Mouse (Mus musculus): ENCODE measurements at regions not wholly inside any gene's neighbourhood (a gene's known extent, or its start where the extent isn't known, plus 50 kb on each side); places are given as distances from the start of the nearest gene placed in this dataset.

GRCm38 (mm10) chr17:44432524-44433295 is 244.3 kb downstream of the Clic5 start (continued):
- TF ChIP-seq JUN (IDR thresholded peaks at IDR 0.05; ENCODE audit: insufficient read depth, low read depth, low read length), result 0 out of 2 replicates have a peak, but pooled peaks have one; percentile 7
- no peak for TF ChIP-seq GABPA (IDR thresholded peaks at IDR 0.05; ENCODE audit: insufficient replicate concordance, low read depth, low read length)
- TF ChIP-seq NELFE (IDR thresholded peaks at IDR 0.05; ENCODE audit: low read depth, low read length), result no peak
- TF ChIP-seq E2F4 (IDR thresholded peaks at IDR 0.05; ENCODE audit: insufficient replicate concordance, low read depth, low read length), result no peak
- TF ChIP-seq ZMIZ1 (IDR thresholded peaks at IDR 0.05; ENCODE audit: low read depth, low read length), result no peak
- TF ChIP-seq TBP (conservative IDR thresholded peaks at IDR 0.05; ENCODE audit: low read depth, low read length), result no peak
- TF ChIP-seq RCOR1 (conservative IDR thresholded peaks at IDR 0.05; ENCODE audit: low read depth, low read length), result peak; percentile 26; the same call in 1 of the 2 replicates
- TF ChIP-seq EP300 (IDR thresholded peaks at IDR 0.05; ENCODE audit: low read length), result peak; percentile 88
- TF ChIP-seq NRF1 (IDR thresholded peaks at IDR 0.05; ENCODE audit: low read depth, low read length), result no peak
- TF ChIP-seq USF2 (conservative IDR thresholded peaks at IDR 0.05; ENCODE audit: low read depth, low read length), result no peak
- TF ChIP-seq ZNF384 (IDR thresholded peaks at IDR 0.05; ENCODE audit: low read depth, low read length), result no peak
- 0 out of 2 replicates have a peak, but pooled peaks have one; percentile 51 for TF ChIP-seq MAZ (IDR thresholded peaks at IDR 0.05; ENCODE audit: low read depth, low read length)
- no peak for TF ChIP-seq RAD21 (IDR thresholded peaks at IDR 0.05; ENCODE audit: low read depth, low read length)
- peak; percentile 34; the same call in 1 of the 2 replicates for TF ChIP-seq ELF1 (IDR thresholded peaks at IDR 0.05; ENCODE audit: low read depth, low read length)
- no peak for TF ChIP-seq KAT2A (IDR thresholded peaks at IDR 0.05; ENCODE audit: insufficient replicate concordance, low read length)
- 0 out of 2 replicates have a peak, but pooled peaks have one; percentile 14 for TF ChIP-seq JUND (conservative IDR thresholded peaks at IDR 0.05; ENCODE audit: low read depth, low read length)
- TF ChIP-seq MYC (IDR thresholded peaks at IDR 0.05; ENCODE audit: low read depth, low read length), result no peak
- TF ChIP-seq ETS1 (conservative IDR thresholded peaks at IDR 0.05; ENCODE audit: low read depth, low read length), result peak; percentile 75
- peak; percentile 55; the same call in 1 of the 2 replicates for TF ChIP-seq MAFK (IDR thresholded peaks at IDR 0.05; ENCODE audit: insufficient replicate concordance, low read length)
- no peak for TF ChIP-seq SIN3A (IDR thresholded peaks at IDR 0.05; ENCODE audit: low read length)
- TF ChIP-seq POLR2AphosphoS2 (IDR thresholded peaks at IDR 0.05; ENCODE audit: low read depth, low read length), result no peak

GRCm38 (mm10) chr17:44433296-44433653 is 244.9 kb downstream of the Clic5 start:
- no peak overlapping the region for H3K4me3 ChIP-seq (replicated peaks in 1 of 3; ENCODE audit: low read depth in 2 of 3, low read length in 2 of 3, poor library complexity in 1 of 3)
- in situ Hi-C loops (cut with MboI; ENCODE audit: low pct_ligation_motif_present, low pct_unique_long_range_greater_than_20kb, low sequenced_read_pairs) (loop anchor here (25.0 kb wide), 2 partner anchors 171 to 954 kb away; no protein-coding TSS in a partner anchor), dilution Hi-C loops (cut with MboI; ENCODE audit: extremely low pct_ligation_motif_present, extremely low pct_unique_long_range_greater_than_20kb, low sequenced_read_pairs) (no loop called here)
- H3K79me2 ChIP-seq (replicated peaks; ENCODE audit: control insufficient read depth, extremely low read depth, insufficient read depth, poor library complexity, severe bottlenecking), result no peaks in the 10 kb centered on the region
- H3K4me2 ChIP-seq (ENCODE audit: insufficient read depth, low read depth, poor library complexity, severe bottlenecking), result no peak overlapping the region
- H3K4me1 ChIP-seq (ENCODE audit: control insufficient read depth in 1 of 2, insufficient read depth in 2 of 2), result peaks cover 16 to 42% of the 10 kb centered on the region in 2 experiments
- no peak overlapping the region for H3K9ac ChIP-seq (ENCODE audit: insufficient read depth, low read depth)
- H3K27me3 ChIP-seq (replicated peaks), result peaks cover 9% of the 10 kb centered on the region
- H3K9me3 ChIP-seq (replicated peaks; ENCODE audit: low read length), result no peaks in the 10 kb centered on the region
- TF ChIP-seq CHD1 (IDR thresholded peaks at IDR 0.05; ENCODE audit: low read depth, low read length), result no peak
- TF ChIP-seq MAX (IDR thresholded peaks at IDR 0.05; ENCODE audit: low read length), result no peak
- TF ChIP-seq SMC3 (IDR thresholded peaks at IDR 0.05; ENCODE audit: low read depth, low read length), result no peak
- peak; percentile 96 for TF ChIP-seq ZKSCAN1 (IDR thresholded peaks at IDR 0.05; ENCODE audit: borderline replicate concordance, low read depth, low read length)
- no peak for TF ChIP-seq RCOR1 (conservative IDR thresholded peaks at IDR 0.05; ENCODE audit: low read depth, low read length)
- no peak for TF ChIP-seq CTCF (conservative IDR thresholded peaks at IDR 0.05 in 1 of 2, IDR thresholded peaks at IDR 0.05 in 1 of 2; ENCODE audit: low read depth in 2 of 2, low read length in 2 of 2)
- TF ChIP-seq E2F4 (IDR thresholded peaks at IDR 0.05; ENCODE audit: insufficient replicate concordance, low read depth, low read length), result no peak
- no peak for TF ChIP-seq POLR2AphosphoS2 (IDR thresholded peaks at IDR 0.05; ENCODE audit: low read depth, low read length)
- no peak overlapping the region for H3K27ac ChIP-seq (ENCODE audit: insufficient read depth, low read depth)
- DNase-seq (ENCODE audit: extremely low read depth), result no peak
- H3K36me3 ChIP-seq (replicated peaks in 1 of 2; ENCODE audit: control insufficient read depth in 1 of 2, insufficient read depth in 1 of 2, low read length in 1 of 2), result no peaks in the 10 kb centered on the region
